Mouse (Mus musculus): ENCODE data around the gene Sema7a.

DNA sequence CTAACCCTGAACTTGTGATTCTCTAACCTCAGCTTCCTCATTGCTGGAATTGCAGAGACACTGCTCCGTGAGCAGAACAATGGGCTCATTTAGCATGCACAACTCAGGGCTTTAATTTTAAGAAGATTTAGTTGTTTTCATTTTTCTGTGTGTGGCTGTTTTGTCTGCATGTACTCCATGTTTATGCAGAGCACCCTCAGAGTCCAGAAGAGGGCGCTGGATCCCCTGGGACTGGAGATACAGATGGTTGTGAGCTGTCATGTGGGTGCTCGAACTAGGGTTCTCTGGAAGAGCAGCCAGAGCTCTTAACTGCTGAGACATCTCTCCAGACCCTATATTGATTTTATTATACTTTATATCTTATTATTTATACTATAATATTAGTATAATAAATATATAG is 69.7 kb downstream of the Sema7a start:
- TF ChIP-seq POLR2A (IDR thresholded peaks at IDR 0.05; ENCODE audit: low read depth, low read length) (no peak), CTCF (IDR thresholded peaks at IDR 0.05; ENCODE audit: extremely low read depth, insufficient read depth, insufficient read length, insufficient replicate concordance) (no peak)
